Mouse (Mus musculus) CH12.LX (cell line): ENCODE results near the gene Tep1. TPM values are rescaled to one million over a fixed set of nuclear protein-coding genes. Genes with fewer than 3 reads are reported as not detected.

ENCODE experiments used
- DNase-seq: peaks from one replicate; pipeline ENCODE4 v3.0.0-alpha.2; 2013; ENCODE audit errors: extremely low read depth
- H3K27ac ChIP-seq: 2 replicates; pipeline ENCODE4 v1.5.1; 2012; ENCODE audit warnings: low read depth, mild to moderate bottlenecking, control low read depth, moderate library complexity; ENCODE audit not compliant: insufficient read depth
- H3K27me3 ChIP-seq: replicated peaks from 2 replicates; pipeline ENCODE3; 2012; ENCODE audit warnings: inconsistent platforms
- H3K36me3 ChIP-seq, 2 experiments: replicated peaks in 1 of 2; 2 replicates each; pipeline versions ENCODE3 to v1.6.1; 2012; ENCODE audit warnings: inconsistent platforms in 1 of 2, low read length in 1 of 2, mild to moderate bottlenecking in 1 of 2, mixed read lengths in 1 of 2, moderate library complexity in 1 of 2; ENCODE audit not compliant: control insufficient read depth in 1 of 2, insufficient read depth in 1 of 2
- H3K4me1 ChIP-seq, 2 experiments: 2 replicates each; pipeline ENCODE4 v1.6.1; 2012; ENCODE audit warnings: inconsistent platforms in 1 of 2, moderate library complexity in 1 of 2; ENCODE audit not compliant: insufficient read depth in 2 of 2, control insufficient read depth in 1 of 2
- H3K4me2 ChIP-seq: 2 replicates; pipeline ENCODE4 v1.6.1; 2012; ENCODE audit warnings: low read depth, mild to moderate bottlenecking, control low read depth; ENCODE audit not compliant: poor library complexity, insufficient read depth, severe bottlenecking
- H3K4me3 ChIP-seq, 3 experiments: fragments of 150-350 bp in 1 of 3; sonication (generic) in 1 of 3; replicated peaks in 1 of 3; 2 replicates each; pipeline versions ENCODE3 to v1.5.1; 2011 to 2012; ENCODE audit warnings: low read depth in 2 of 3, low read length in 2 of 3, mild to moderate bottlenecking in 2 of 3, moderate library complexity in 2 of 3, control low read depth in 1 of 3, improper control_type of control experiment in 1 of 3, inconsistent platforms in 1 of 3, mixed read lengths in 1 of 3; ENCODE audit not compliant: poor library complexity in 1 of 3
- H3K79me2 ChIP-seq: replicated peaks from 2 replicates; pipeline ENCODE4 v1.6.1; 2012; ENCODE audit warnings: mild to moderate bottlenecking, moderate library complexity; ENCODE audit not compliant: control insufficient read depth, poor library complexity, insufficient read depth, severe bottlenecking; ENCODE audit errors: extremely low read depth
- H3K9ac ChIP-seq: 2 replicates; pipeline ENCODE4 v1.6.1; 2012; ENCODE audit warnings: low read depth, mild to moderate bottlenecking, control low read depth, moderate library complexity; ENCODE audit not compliant: insufficient read depth
- H3K9me3 ChIP-seq: replicated peaks from 2 replicates; pipeline ENCODE3; 2012; ENCODE audit warnings: low read length, inconsistent platforms, mixed read lengths
- BHLHE40 ChIP-seq: IDR thresholded peaks from 2 replicates; pipeline ENCODE4 v1.6.1; 2011; ENCODE audit warnings: mild to moderate bottlenecking, low read depth, low read length, improper control_type of control experiment
- CHD1 ChIP-seq: IDR thresholded peaks from 2 replicates; pipeline ENCODE4 v1.6.1; 2012; ENCODE audit warnings: low read depth, low read length, improper control_type of control experiment, inconsistent platforms
- CHD2 ChIP-seq: IDR thresholded peaks from 2 replicates; pipeline ENCODE4 v1.6.1; 2011; ENCODE audit warnings: low read length, improper control_type of control experiment
- CTCF ChIP-seq, 2 experiments: IDR thresholded peaks in 1 of 2; conservative IDR thresholded peaks in 1 of 2; 2 replicates each; pipeline ENCODE4 v1.5.1; 2011 to 2012; ENCODE audit warnings: low read depth in 2 of 2, low read length in 2 of 2, improper control_type of control experiment in 1 of 2, inconsistent platforms in 1 of 2, mild to moderate bottlenecking in 1 of 2, moderate library complexity in 1 of 2
- ELF1 ChIP-seq: IDR thresholded peaks from 2 replicates; pipeline ENCODE4 v1.6.1; 2014; ENCODE audit warnings: low read depth, mild to moderate bottlenecking, inconsistent platforms, low read length, improper control_type of control experiment
- HCFC1 ChIP-seq: IDR thresholded peaks from 2 replicates; pipeline ENCODE4 v1.6.1; 2012; ENCODE audit warnings: low read depth, mild to moderate bottlenecking, inconsistent platforms, low read length, improper control_type of control experiment
- JUN ChIP-seq: IDR thresholded peaks from 2 replicates; pipeline ENCODE4 v1.6.1; 2011; ENCODE audit warnings: low read depth, mild to moderate bottlenecking, low read length, improper control_type of control experiment, moderate library complexity; ENCODE audit not compliant: insufficient read depth
- MAZ ChIP-seq: IDR thresholded peaks from 2 replicates; pipeline ENCODE4 v1.6.1; 2012; ENCODE audit warnings: low read depth, mild to moderate bottlenecking, inconsistent platforms, low read length, improper control_type of control experiment, moderate library complexity
- NELFE ChIP-seq: IDR thresholded peaks from 2 replicates; pipeline ENCODE4 v1.6.1; 2011; ENCODE audit warnings: low read depth, low read length, improper control_type of control experiment
- NRF1 ChIP-seq: IDR thresholded peaks from 2 replicates; pipeline ENCODE4 v1.6.1; 2014; ENCODE audit warnings: low read depth, mild to moderate bottlenecking, inconsistent platforms, low read length, improper control_type of control experiment, moderate library complexity
- PAX5 ChIP-seq: IDR thresholded peaks from 2 replicates; pipeline ENCODE4 v1.6.1; 2012; ENCODE audit warnings: low read length, inconsistent platforms, mixed read lengths
- POLR2A ChIP-seq: IDR thresholded peaks from 2 replicates; pipeline ENCODE4 v1.6.1; 2011; ENCODE audit warnings: low read depth, mild to moderate bottlenecking, improper control_type of control experiment, low read length
- POLR2AphosphoS2 ChIP-seq: IDR thresholded peaks from 2 replicates; pipeline ENCODE4 v1.6.1; 2011; ENCODE audit warnings: low read depth, low read length, improper control_type of control experiment
- RAD21 ChIP-seq: IDR thresholded peaks from 2 replicates; pipeline ENCODE4 v1.6.1; 2011; ENCODE audit warnings: low read depth, mild to moderate bottlenecking, low read length, improper control_type of control experiment, moderate library complexity
- RCOR1 ChIP-seq: conservative IDR thresholded peaks from 2 replicates; pipeline ENCODE4 v1.6.1; 2012; ENCODE audit warnings: low read depth, mild to moderate bottlenecking, inconsistent platforms, low read length, improper control_type of control experiment
- SIN3A ChIP-seq: IDR thresholded peaks from 2 replicates; pipeline ENCODE4 v1.6.1; 2012; ENCODE audit warnings: low read length, improper control_type of control experiment, inconsistent platforms
- SMC3 ChIP-seq: IDR thresholded peaks from 2 replicates; pipeline ENCODE4 v1.6.1; 2011; ENCODE audit warnings: low read depth, low read length, improper control_type of control experiment
- TCF12 ChIP-seq: IDR thresholded peaks from 2 replicates; pipeline ENCODE4 v1.6.1; 2014; ENCODE audit warnings: low read depth, mild to moderate bottlenecking, inconsistent platforms, low read length, improper control_type of control experiment
- UBTF ChIP-seq: IDR thresholded peaks from 2 replicates; pipeline ENCODE4 v1.6.1; 2012; ENCODE audit warnings: low read depth, mild to moderate bottlenecking, inconsistent platforms, low read length, improper control_type of control experiment, moderate library complexity
- USF1 ChIP-seq: IDR thresholded peaks from 2 replicates; pipeline ENCODE4 v1.6.1; 2014; ENCODE audit warnings: low read depth, mild to moderate bottlenecking, inconsistent platforms, low read length, improper control_type of control experiment
- USF2 ChIP-seq: conservative IDR thresholded peaks from 2 replicates; pipeline ENCODE4 v1.6.1; 2011; ENCODE audit warnings: low read depth, low read length, improper control_type of control experiment
- ZKSCAN1 ChIP-seq: IDR thresholded peaks from 2 replicates; pipeline ENCODE4 v1.6.1; 2012; ENCODE audit warnings: low read depth, inconsistent platforms, low read length, improper control_type of control experiment, borderline replicate concordance
- dilution Hi-C: fragments of 300-500 bp; cut with MboI; formaldehyde crosslinking; loops from 2 replicates; pipeline ENCODE4 v1.14.3; 2020; ENCODE audit warnings: low sequenced_read_pairs; ENCODE audit not compliant: extremely low pct_unique_long_range_greater_than_20kb, extremely low pct_ligation_motif_present
- in situ Hi-C: fragments of 300-500 bp; cut with MboI; formaldehyde crosslinking; loops from 3 replicates; pipeline ENCODE4 v1.14.3; 2019; ENCODE audit warnings: low sequenced_read_pairs, low pct_ligation_motif_present, low pct_unique_long_range_greater_than_20kb, mixed read lengths
- polyA plus RNA-seq: library from polyadenylated mRNA; unstranded; fragments of >175 nt; gene quantifications from 2 replicates; pipeline ENCODE4 v1.2.1, GENCODE M21; 2012; ENCODE audit warnings: low read depth; ENCODE audit not compliant: insufficient read length
- total RNA-seq, 2 experiments: library from RNA; depleted of rRNA; stranded (reverse); fragments of 300-350 nt in 1 of 2; fragments of >200 nt in 1 of 2; gene quantifications; 2 replicates each; pipeline ENCODE4 v1.2.3; 2012 to 2014

Tep1 gene
- total and polyA plus RNA-seq, 3 experiments, result 4.1 to 14.7 (median 12.9) TPM

GRCm38 (mm10) chr14:50896747-50897373 lies 26.5 kb upstream of the Tep1 start:
- Histone ChIP-seq H3K79me2 (no peaks in the 10 kb centered on the region), H3K27ac (no peak overlapping the region), H3K4me2 (no peak overlapping the region), H3K9ac (no peak overlapping the region), H3K36me3 (no peaks in the 10 kb centered on the region), H3K9me3 (peaks cover 5% of the 10 kb centered on the region), H3K4me1 (peaks cover 4 to 6% of the 10 kb centered on the region in 2 experiments), H3K4me3 (no peak overlapping the region), H3K27me3 (no peaks in the 10 kb centered on the region)
- no peak for TF ChIP-seq NRF1
- no peak for TF ChIP-seq USF1
- no peak for TF ChIP-seq RAD21
- no peak for TF ChIP-seq RCOR1
- TF ChIP-seq TCF12, result no peak
- TF ChIP-seq SIN3A, result no peak
- no peak for DNase-seq
- in situ Hi-C loops, result no loop called here
- dilution Hi-C loops, result no loop called here

DNA sequence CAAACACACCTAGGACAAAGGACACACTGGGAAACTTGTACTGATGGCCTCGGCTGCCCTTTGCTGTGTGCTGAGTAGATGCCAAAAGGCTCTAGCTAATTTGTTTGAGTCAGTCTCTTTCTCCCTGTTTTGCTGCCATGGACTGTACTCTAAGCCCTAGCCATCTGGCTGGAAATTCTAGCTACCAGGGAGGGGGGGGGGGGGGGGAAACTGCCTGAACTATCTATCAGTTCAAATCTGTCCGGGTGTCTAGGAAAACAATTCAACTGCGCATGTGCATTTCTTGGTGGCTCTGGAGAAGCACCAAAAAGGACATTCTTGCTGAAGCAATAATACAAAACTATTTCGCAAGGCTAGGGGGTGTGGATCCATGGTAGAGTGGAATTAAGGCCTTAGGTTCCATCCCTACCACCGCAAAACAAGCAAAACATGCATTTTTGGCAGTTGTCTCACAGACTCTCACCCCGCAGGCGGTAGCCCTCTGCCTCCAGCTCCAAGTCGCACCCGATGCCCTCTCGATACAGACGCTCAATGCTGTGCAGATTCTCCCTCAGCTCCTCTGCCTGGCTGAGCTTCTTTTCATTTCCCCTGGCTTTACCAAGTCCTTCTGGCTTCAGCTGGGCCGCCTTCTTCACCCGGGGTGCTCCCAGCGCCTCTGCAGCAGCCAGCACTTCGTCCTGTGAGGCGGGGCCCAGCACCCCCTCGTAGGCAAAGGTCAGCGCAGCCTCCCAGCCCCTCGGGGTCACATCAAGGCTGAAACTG lies 25.8 kb upstream of the Tep1 start:
- no peak for DNase-seq
- H3K4me3 ChIP-seq, result no peak overlapping the region
- H3K36me3 ChIP-seq, result no peaks in the 10 kb centered on the region
- dilution Hi-C loops (no loop called here), in situ Hi-C loops (no loop called here)
- H3K9me3 ChIP-seq, result peaks cover 5% of the 10 kb centered on the region
- no peaks in the 10 kb centered on the region for H3K27me3 ChIP-seq
- no peak overlapping the region for H3K27ac ChIP-seq
- no peak overlapping the region for H3K9ac ChIP-seq
- TF ChIP-seq NRF1, result no peak
- no peak for TF ChIP-seq UBTF
- no peak for TF ChIP-seq BHLHE40
- TF ChIP-seq SMC3, result no peak
- no peak for TF ChIP-seq HCFC1
- no peak for TF ChIP-seq ZKSCAN1
- no peak for TF ChIP-seq CHD2
- no peak for TF ChIP-seq POLR2AphosphoS2
- no peak for TF ChIP-seq USF2
- no peak for TF ChIP-seq CHD1
- no peak for TF ChIP-seq POLR2A
- no peak for TF ChIP-seq NELFE
- no peak for TF ChIP-seq MAZ
- no peak for TF ChIP-seq RAD21
- no peak for TF ChIP-seq RCOR1
- TF ChIP-seq ELF1, result no peak
- TF ChIP-seq PAX5, result no peak
- no peak for TF ChIP-seq JUN
- no peak for TF ChIP-seq CTCF (conservative IDR thresholded peaks at IDR 0.05 in 1 of 2, IDR thresholded peaks at IDR 0.05 in 1 of 2; ENCODE audit: low read depth in 2 of 2, low read length in 2 of 2)
- H3K4me2 ChIP-seq, result no peak overlapping the region
- H3K4me1 ChIP-seq, result peaks cover 4 to 6% of the 10 kb centered on the region in 2 experiments
- no peaks in the 10 kb centered on the region for H3K79me2 ChIP-seq
